Mouse (Mus musculus): ENCODE data around the gene Clstn2.

Clstn2 gene

GRCm38 (mm10) chr9:97471014-97471591, 561.9 kb downstream of the Clstn2 start:
- no peak for DNase-seq (ENCODE audit: low read depth)

GRCm38 (mm10) chr9:97460452-97460851, 572.5 kb downstream of the Clstn2 start:
- no peak for DNase-seq (ENCODE audit: low read depth)

GRCm38 (mm10) chr9:97459745-97460144, 573.2 kb downstream of the Clstn2 start:
- no peak for DNase-seq (ENCODE audit: low read depth)

- no peak for DNase-seq (ENCODE audit: low read depth)
These were observed 583.5 kb downstream of the Clstn2 start for GRCm38 (mm10) chr9:97449316-97450050.

GRCm38 (mm10) chr9:97439872-97440636, 592.9 kb downstream of the Clstn2 start:
- no peak for DNase-seq (ENCODE audit: low read depth)

GRCm38 (mm10) chr9:97434666-97435065, 598.3 kb downstream of the Clstn2 start:
- DNase-seq (ENCODE audit: low read depth), result no peak

GRCm38 (mm10) chr9:97429885-97430449, 603.0 kb downstream of the Clstn2 start:
- no peak for DNase-seq (ENCODE audit: low read depth)

- DNase-seq (ENCODE audit: low read depth), result no peak
These were observed 604.9 kb downstream of the Clstn2 start for GRCm38 (mm10) chr9:97428127-97428526.

GRCm38 (mm10) chr9:97420896-97421295, 612.1 kb downstream of the Clstn2 start:
- DNase-seq (ENCODE audit: low read depth), result no peak

GRCm38 (mm10) chr9:97414876-97415668, 617.9 kb downstream of the Clstn2 start:
- no peak for DNase-seq (ENCODE audit: low read depth)

- DNase-seq (ENCODE audit: low read depth), result no peak
These were observed 624.8 kb downstream of the Clstn2 start for GRCm38 (mm10) chr9:97408142-97408541.

All from c-Kit-positive CD71-negative TER-119-negative erythroid progenitor cells, embryonic 14.5 days (primary cell).